Mouse (Mus musculus): ENCODE data around the gene Hist1h2ag.
A peak's percentile ranks its signal among the peaks of the same experiment; 100 is the strongest.
"Not testable (repeated sequence)": the region's sequence is repeated elsewhere in the genome, so short reads cannot be mapped to it uniquely, and the experiment has no call there.

The Hist1h2ag gene

GRCm38 (mm10) chr13:22042568-22043502 is at the start of gene Hist1h2ag, which contains the start of gene Hist1h2bj:
Hist1h2ag (minus strand) TSS chr13:22042944.
Hist1h2bj (plus strand) TSS chr13:22043214.
- DNase-seq (ENCODE audit: low read depth, low spot score), result peak; percentile 99

- DNase-seq (ENCODE audit: low read depth, low spot score), result not testable (repeated sequence)
Observed at GRCm38 (mm10) chr13:22084140-22084539, 41.4 kb upstream of the Hist1h2ag start, which contains the start of gene Vmn1r188. Vmn1r188 (plus strand) TSS chr13:22084440.

- DNase-seq (ENCODE audit: low read depth, low spot score), result no peak
Observed at GRCm38 (mm10) chr13:22063468-22063867, 20.7 kb upstream of the Hist1h2ag start.

GRCm38 (mm10) chr13:22061422-22061821 is 18.7 kb upstream of the Hist1h2ag start:
- no peak for DNase-seq (ENCODE audit: low read depth, low spot score)

GRCm38 (mm10) chr13:22053754-22054153 is 11.0 kb upstream of the Hist1h2ag start:
- no peak for DNase-seq (ENCODE audit: low read depth, low spot score)

GRCm38 (mm10) chr13:22051523-22051859 is 8.7 kb upstream of the Hist1h2ag start:
- no peak for DNase-seq (ENCODE audit: low read depth, low spot score)

GRCm38 (mm10) chr13:22050591-22051522 is 8.1 kb upstream of the Hist1h2ag start:
- DNase-seq (ENCODE audit: low read depth, low spot score), result peak; percentile 95

GRCm38 (mm10) chr13:22049737-22050440 is 7.1 kb upstream of the Hist1h2ag start:
- DNase-seq (ENCODE audit: low read depth, low spot score), result peak; percentile 78

GRCm38 (mm10) chr13:22049041-22049440 is 6.3 kb upstream of the Hist1h2ag start:
- DNase-seq (ENCODE audit: low read depth, low spot score), result no peak

GRCm38 (mm10) chr13:22045311-22045710 is 2.6 kb upstream of the Hist1h2ag start:
- DNase-seq (ENCODE audit: low read depth, low spot score), result no peak

GRCm38 (mm10) chr13:22044432-22045155 is 1.9 kb upstream of the Hist1h2ag start:
- DNase-seq (ENCODE audit: low read depth, low spot score), result no peak

GRCm38 (mm10) chr13:22043503-22044431 is 1.0 kb upstream of the Hist1h2ag start:
- peak; percentile 89 for DNase-seq (ENCODE audit: low read depth, low spot score)

GRCm38 (mm10) chr13:22041651-22042567 is 835 bp downstream of the Hist1h2ag start:
- peak; percentile 74 for DNase-seq (ENCODE audit: low read depth, low spot score)

- peak; percentile 94 for DNase-seq (ENCODE audit: low read depth, low spot score)
Observed at GRCm38 (mm10) chr13:22041142-22041536, 1.6 kb downstream of the Hist1h2ag start, which contains the start of gene Hist1h4i. Hist1h4i (minus strand) TSS chr13:22041362.

GRCm38 (mm10) chr13:22040464-22041141 is 2.1 kb downstream of the Hist1h2ag start:
- DNase-seq (ENCODE audit: low read depth, low spot score), result peak; percentile 74

- DNase-seq (ENCODE audit: low read depth, low spot score), result no peak
Observed at GRCm38 (mm10) chr13:22039951-22040463, 2.7 kb downstream of the Hist1h2ag start.

- no peak for DNase-seq (ENCODE audit: low read depth, low spot score)
Observed at GRCm38 (mm10) chr13:22039364-22039763, 3.4 kb downstream of the Hist1h2ag start.

- no peak for DNase-seq (ENCODE audit: low read depth, low spot score)
Observed at GRCm38 (mm10) chr13:22037415-22037814, 5.3 kb downstream of the Hist1h2ag start.

All from 3T3-L1 (cell line).